Mouse (Mus musculus): ENCODE data around the gene Lhx1.

Gene Lhx1

DNA sequence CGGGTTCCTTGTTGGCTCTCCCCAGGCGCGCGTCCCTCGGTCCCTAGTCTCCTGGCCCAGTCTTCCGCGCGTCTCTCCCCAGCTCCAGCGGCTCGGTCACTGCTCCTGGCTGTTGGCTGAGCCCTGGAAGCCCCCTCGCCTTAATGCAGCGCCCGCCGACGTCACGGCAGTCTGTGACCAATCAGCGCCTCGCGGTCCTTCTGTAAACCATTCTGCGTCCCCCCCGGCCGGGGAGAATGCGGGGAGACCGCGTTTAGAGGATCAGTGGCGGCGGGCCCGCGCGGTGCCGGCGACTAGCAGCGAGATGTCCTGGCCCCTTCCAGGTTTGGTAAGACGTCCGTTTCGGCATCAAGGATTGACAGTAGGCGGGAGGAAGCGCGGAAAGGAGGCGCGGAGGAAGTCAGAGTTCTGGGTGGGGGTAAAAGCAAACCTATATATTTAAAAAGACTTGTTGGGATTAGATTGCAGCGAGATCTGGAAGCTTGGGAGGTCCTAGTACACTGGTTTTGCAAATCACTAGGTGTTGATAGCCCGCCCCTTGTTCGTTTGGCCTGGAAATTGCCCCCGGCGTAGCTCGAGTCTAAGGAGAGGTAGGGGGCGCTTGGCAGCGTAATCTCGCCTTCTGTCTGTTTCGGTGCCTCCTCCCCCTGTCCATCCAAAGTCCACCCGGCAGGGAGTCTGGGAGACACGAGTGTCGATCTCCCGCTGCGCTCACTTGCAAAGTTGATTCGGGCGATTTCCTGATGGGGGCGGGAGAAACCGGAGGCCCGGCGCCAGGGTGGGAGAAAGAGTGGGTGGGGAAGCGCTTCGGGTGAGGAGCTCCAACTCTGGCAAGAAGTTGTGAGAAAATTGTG lies at the start of gene Lhx1:
TSS of gene Lhx1 (minus strand) at position 115 of the 854 bp plus-strand sequence.
- peak; percentile 97 to 98 for DNase-seq

DNA sequence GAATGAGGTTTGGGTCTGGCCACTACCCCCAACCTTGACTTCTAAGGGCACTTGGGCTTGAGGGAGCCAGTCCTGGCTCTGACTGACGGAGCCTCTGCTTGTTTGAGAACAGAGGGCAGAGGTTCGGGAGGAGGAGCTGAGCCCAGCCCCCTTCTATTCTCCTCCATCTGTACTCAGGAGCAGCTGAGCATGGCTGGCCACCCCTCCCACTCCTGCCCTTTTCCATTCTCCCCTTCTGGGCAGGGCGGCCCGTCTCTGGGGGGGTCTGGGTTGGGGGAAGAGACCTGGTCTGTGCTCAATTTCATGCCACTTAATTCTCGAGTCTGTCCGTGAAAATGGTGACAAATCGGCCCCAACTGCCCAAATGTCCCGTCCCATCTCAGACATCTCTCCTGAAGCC lies 49.5 kb upstream of the Lhx1 start:
- peak; percentile 46 to 66 for DNase-seq

DNA sequence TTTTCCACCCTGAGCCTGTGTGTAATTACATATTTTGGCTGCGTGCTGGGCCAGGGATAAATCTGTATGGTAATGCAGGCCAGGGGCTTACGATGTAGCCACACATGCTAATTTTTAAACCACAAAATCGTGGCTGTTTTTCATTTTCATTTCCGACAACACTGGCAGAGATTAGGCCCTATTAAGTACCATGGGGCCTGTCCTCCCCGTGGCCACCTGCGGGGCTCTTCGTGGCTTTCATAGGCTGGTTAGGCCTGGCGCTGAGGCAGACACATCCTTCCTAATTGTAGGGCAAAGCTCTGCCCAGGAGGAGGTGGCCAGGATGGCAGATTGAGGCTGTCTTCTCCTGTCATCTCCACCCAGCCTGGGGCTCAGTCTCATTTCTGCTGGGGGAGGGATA lies 48.3 kb upstream of the Lhx1 start:
- DNase-seq = peak; percentile 49 to 66

- DNase-seq = peak; percentile 74 to 85
Measured at GRCm38 (mm10) chr11:84570812-84571211, 45.5 kb upstream of the Lhx1 start.

GRCm38 (mm10) chr11:84570392-84570791 lies 45.1 kb upstream of the Lhx1 start:
- DNase-seq = peak; percentile 87 to 92

- DNase-seq = peak; percentile 51 to 60
Measured at GRCm38 (mm10) chr11:84569052-84569751, 43.9 kb upstream of the Lhx1 start.

GRCm38 (mm10) chr11:84568482-84568881 lies 43.1 kb upstream of the Lhx1 start:
- DNase-seq = peak; percentile 60 to 77

DNA sequence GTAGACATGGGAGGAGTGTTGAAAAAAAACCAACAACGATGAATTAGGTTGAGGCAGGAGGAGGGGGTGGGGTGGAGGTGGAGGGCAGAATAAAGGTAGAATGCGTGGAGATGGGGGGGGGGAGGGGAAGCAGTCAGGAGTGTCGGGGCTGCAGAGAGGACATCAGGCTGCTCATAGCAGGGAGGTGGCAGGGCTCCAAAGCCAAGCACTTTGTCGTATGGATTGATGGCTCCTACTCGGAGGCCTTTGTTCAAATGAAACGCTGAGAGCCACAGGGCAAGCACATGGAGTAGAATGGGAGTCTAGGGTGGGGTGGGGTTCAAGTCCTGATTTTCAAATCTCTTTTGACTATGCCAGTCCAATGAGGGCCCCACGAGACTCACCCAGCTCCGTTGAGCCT lies 41.4 kb upstream of the Lhx1 start:
- peak; percentile 73 to 86 for DNase-seq

- DNase-seq = peak; percentile 62 to 72
Measured at GRCm38 (mm10) chr11:84565224-84565623, 39.9 kb upstream of the Lhx1 start.

DNA sequence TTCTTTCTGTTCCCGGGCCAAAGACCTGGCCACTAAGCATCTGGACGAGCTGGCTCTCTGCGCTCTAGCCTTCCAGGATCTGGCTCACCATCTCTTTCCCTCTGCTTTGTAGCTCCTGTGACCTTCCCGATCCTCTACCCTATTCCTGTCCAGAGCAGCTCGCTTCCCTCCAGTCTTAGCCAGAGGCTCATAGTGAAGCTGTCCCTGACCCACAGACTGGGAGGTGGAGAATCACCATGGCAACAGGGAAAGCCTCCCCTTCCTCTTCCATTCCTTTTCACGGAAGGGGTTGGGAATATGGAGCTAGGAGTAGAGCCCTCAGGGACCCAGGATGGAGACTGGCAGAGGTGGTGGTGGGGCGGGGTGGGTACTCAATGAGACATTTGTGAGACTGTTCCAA lies 38.0 kb upstream of the Lhx1 start:
- peak; percentile 55 to 66 for DNase-seq

GRCm38 (mm10) chr11:84562758-84563347 lies 37.5 kb upstream of the Lhx1 start:
- peak; percentile 82 to 87 for DNase-seq

GRCm38 (mm10) chr11:84561546-84561945 lies 36.2 kb upstream of the Lhx1 start:
- DNase-seq = peak in 1 of 2 experiments; percentile 66

DNA sequence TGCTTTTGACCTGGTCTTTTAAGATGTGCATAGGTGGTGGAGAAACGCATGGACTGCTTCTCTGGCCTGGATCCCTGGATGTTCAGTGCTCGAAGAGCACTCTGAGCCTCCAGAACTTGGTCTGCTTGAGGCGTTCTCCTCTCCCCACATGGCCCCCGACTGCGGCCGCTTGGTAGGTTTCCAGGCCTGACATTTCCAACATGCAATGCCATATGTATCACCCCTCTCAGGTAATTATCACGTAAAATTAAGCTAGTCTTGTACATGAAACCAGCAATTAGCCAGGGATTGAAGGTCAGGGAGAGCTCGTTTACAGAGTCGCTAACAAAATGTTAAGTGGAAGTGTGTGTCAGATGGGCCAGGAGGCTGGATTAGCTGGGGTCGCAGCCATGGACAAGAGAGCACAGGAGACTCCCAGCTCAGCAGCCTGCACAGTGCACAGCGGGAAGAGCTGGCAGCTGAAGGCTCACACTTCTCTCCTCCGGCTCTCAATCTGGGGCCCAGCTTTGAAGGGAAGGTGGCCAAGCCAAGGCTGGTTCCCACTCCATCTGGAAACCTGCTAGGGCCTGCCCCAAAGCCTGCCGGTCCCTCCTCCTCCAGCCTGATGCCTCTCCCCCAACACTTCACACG lies 28.6 kb upstream of the Lhx1 start:
- DNase-seq = peak; percentile 79 to 92

DNA sequence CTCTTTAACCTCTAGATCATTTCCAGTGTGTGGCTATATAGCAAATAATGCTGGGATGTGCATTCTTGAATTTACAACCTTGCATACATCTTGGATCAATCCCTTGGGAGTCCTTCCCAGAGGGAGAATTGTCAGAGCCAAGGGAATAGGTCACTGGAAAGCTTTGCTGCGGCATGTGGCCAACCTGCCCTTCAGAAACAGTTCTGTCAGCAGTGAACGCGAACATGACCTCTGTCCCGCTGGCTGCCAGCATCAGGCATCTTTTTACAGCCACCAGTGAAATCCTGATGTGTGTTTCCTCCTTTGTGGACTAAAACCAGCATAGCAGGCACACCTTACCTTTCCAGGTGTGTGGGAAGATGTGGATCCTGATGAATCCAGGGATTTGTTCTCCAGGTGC lies 26.0 kb upstream of the Lhx1 start:
- DNase-seq = peak in 1 of 2 experiments; percentile 10

GRCm38 (mm10) chr11:84549258-84549791 lies 24.0 kb upstream of the Lhx1 start:
- no peak for DNase-seq

GRCm38 (mm10) chr11:84548293-84548692 lies 23.0 kb upstream of the Lhx1 start:
- DNase-seq = no peak

- peak in 1 of 2 experiments; percentile 27 for DNase-seq
Measured at GRCm38 (mm10) chr11:84539981-84540380, 14.6 kb upstream of the Lhx1 start.

DNA sequence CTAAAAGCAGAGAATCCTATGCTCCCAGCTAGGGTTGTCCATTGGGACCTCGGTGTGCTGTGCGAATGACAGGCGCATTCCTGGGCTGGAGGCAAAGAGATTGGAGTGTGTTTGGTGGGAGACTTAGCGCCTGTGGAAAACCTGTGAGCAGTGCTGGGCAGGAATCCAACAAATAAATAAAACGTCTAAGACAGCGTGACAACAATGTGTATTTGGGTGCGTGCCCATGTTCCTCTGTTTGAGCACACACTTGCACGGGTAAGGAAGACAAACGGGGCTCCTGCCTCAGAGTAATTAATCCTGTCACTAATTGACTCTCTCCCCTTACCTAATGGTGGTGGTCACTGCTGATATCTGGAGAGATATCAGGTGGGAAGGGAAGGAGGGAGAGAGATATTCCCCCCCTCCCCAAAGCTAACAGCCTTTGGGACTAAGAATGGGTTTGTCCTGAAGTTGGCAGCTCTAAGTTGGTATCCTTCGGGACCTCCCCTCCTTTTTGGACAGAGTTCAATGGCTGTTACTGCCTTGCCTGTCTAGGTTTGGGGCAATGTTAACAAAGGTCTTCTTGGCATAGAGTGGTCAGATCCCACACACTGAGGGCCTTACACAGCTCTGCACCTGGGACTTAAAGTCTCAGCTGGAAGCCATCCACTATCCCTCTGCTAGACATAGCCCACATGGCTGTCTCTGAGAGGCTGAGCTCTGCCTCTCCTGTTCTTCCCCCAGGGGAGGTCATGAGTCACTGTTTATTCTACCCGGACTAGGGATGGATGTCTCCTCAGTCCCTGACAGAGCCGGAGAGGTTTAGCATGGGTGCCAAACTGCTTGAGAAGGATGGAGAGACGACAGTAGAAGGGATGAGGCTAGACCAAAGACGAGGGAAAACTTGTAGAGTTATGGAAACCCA lies 4.7 kb upstream of the Lhx1 start:
- DNase-seq = peak; percentile 73 to 76

DNA sequence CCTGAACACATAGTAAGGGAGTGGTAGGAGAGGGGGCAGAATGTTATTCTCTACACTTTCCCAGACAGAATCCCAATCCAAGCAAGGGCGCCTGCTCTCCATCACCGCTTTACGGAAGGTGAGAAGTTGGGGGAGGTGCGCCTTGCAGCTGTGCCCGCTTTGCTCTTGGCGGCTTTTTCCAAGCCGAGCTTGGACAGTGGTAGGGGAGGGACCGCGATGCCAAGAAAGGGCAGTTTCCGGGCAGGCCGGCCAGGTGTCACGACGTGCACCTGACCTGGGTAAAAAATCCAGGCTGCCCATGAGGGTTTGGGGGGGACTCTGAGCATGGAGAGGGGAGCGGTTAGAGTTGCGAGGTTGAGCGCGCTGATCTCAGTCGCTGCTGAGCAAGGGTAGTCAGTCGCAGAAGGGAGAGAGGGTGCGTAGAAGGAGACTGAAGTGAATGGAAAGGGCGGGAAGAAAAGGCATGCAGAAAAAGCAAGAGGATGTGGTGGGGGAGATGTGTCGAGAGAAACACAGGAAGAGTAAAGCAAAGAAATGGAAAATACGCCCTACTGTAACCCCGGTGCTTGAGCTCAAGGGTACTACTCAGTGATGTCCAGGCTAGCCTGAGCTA lies 3.9 kb upstream of the Lhx1 start:
- peak; percentile 73 to 75 for DNase-seq

DNA sequence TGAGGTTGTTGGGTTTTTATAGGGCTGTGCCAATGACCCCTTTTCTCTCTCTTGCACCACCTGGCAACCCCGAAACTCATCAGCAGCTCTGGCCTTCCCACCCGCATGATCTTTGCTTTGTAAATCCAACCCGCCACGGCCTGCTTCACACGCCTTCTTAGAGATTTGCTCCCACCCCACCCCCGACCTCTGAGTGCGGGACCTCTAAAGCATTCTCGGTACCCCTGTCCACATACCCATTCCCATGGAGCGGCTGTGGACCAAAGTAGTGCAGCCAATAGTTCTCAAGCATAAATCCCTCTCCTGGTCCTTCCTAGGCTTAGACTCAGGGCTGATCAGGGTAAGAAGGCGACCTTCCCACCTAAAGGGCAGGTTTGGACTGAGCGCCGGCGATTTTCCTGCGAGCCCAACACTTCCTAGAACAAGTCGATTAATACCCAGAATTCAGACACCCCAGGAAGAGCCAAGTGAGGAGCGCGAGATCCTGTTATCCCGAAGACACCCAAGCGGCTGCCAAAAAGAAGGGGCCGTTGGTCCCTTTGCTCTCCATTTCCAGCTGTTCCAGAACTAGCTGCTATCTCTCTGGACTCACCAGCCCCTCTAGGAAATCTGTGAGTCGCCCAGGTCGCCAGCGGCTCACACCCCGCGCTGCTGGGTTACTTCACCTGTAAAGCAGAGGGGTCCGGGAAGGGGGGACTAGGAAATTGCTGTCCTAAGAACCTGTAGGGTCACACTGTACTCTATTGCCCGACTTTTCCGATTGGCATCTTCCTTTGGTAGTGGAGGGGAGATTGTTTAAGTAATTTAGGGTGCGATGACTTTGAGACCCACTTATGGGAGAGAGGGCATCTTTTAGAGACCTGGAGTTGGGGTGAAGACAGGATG lies 1.9 kb upstream of the Lhx1 start:
- peak; percentile 47 to 51 for DNase-seq
